Mouse (Mus musculus) bone marrow, adult 2 months (tissue): Measurements from ENCODE around the gene Adgrg3. TPM values are rescaled to one million over a fixed set of nuclear protein-coding genes. Genes with fewer than 3 reads are reported as not detected.

Source experiments
- H3K27ac ChIP-seq: fragments of 200-500 bp; 2 replicates; pipeline ENCODE4 v1.5.1; 2012; ENCODE audit warnings: low read depth, mild to moderate bottlenecking, control low read depth, inconsistent platforms, low read length; ENCODE audit not compliant: control insufficient read depth, poor library complexity, insufficient read depth
- H3K4me1 ChIP-seq: fragments of 200-500 bp; 2 replicates; pipeline ENCODE4 v1.6.1; 2011; ENCODE audit warnings: low read length; ENCODE audit not compliant: control insufficient read depth, insufficient read depth
- H3K4me3 ChIP-seq: fragments of 200-500 bp; replicated peaks from 2 replicates; pipeline ENCODE3; 2011; ENCODE audit warnings: mild to moderate bottlenecking, low read depth, low read length, control low read depth; ENCODE audit not compliant: control insufficient read depth
- CTCF ChIP-seq: fragments of 200-500 bp; IDR thresholded peaks from 2 replicates; pipeline ENCODE4 v1.5.1; 2011; ENCODE audit warnings: low read length, control low read depth; ENCODE audit not compliant: control insufficient read depth, insufficient read depth
- POLR2A ChIP-seq: fragments of 200-500 bp; IDR thresholded peaks from 2 replicates; pipeline ENCODE4 v1.6.1; 2011; ENCODE audit warnings: low read depth, mild to moderate bottlenecking, control low read depth, low read length, borderline replicate concordance; ENCODE audit not compliant: control insufficient read depth
- WGBS: fragments of 180-500 bp; shearing (Covaris S2); methylation state at CpG from one replicate; pipeline ENCODE4 v1.1.7; 2018; 5-methylcytosine and 5-hydroxymethylcytosine counted together
- polyA plus RNA-seq: library from polyadenylated mRNA; stranded (reverse); fragments of >200 nt; gene quantifications from 2 replicates; pipeline ENCODE4 v1.2.4, GENCODE M21; 2011; ENCODE audit warnings: low replicate concordance; ENCODE audit not compliant: missing spikeins, insufficient read depth, insufficient read length

The Adgrg3 gene
- polyA plus RNA-seq = 18.7 and 63.0 TPM in 2 replicates

GRCm38 (mm10) chr8:95017451-95017850 is at the start of gene Adgrg3:
Gene Adgrg3 (plus strand): TSS chr8:95017692.
- Histone ChIP-seq H3K4me3 (peak within 1 kb of the TSS; percentile 70), H3K4me1 (peaks cover 5% of the 10 kb centered on the region; the same call in 1 of the 2 replicates), H3K27ac (peak within 1 kb of the TSS; percentile 68)
- 26% methylated on average over 11 of the region's 11 CpGs for WGBS
- TF ChIP-seq CTCF (no peak), POLR2A (peak; percentile 25; the same call in 1 of the 2 replicates)

- TF ChIP-seq POLR2A (no peak), CTCF (no peak)
- no peak overlapping the region for H3K4me3 ChIP-seq
- peaks cover 1% of the 10 kb centered on the region; the same call in 1 of the 2 replicates for H3K4me1 ChIP-seq
- H3K27ac ChIP-seq = no peak overlapping the region
- 19% methylated on average over 9 of the region's 9 CpGs for WGBS
Observed at GRCm38 (mm10) chr8:94973270-94973669, 44.2 kb upstream of the Adgrg3 start.

GRCm38 (mm10) chr8:94973786-94974185 is 43.7 kb upstream of the Adgrg3 start:
- TF ChIP-seq POLR2A (no peak), CTCF (no peak)
- WGBS = 66% methylated on average over 9 of the region's 9 CpGs

GRCm38 (mm10) chr8:94974467-94975165 is 42.9 kb upstream of the Adgrg3 start, which contains the start of gene Adgrg1:
Gene Adgrg1 (plus strand): TSS chr8:94974751.
- 53% methylated on average over 7 of the region's 7 CpGs for WGBS
- Histone ChIP-seq H3K27ac (no peak within 1 kb of the TSS), H3K4me3 (no peak within 1 kb of the TSS), H3K4me1 (peaks cover 3% of the 10 kb centered on the region; the same call in 1 of the 2 replicates)
- TF ChIP-seq POLR2A = no peak
- TF ChIP-seq CTCF = no peak

More at GRCm38 (mm10) chr8:94973786-94974185, 43.7 kb upstream of the Adgrg3 start:
- H3K4me3 ChIP-seq = no peak overlapping the region
- peaks cover 3% of the 10 kb centered on the region; the same call in 1 of the 2 replicates for H3K4me1 ChIP-seq
- no peak overlapping the region for H3K27ac ChIP-seq

GRCm38 (mm10) chr8:94976651-94977417 is 40.7 kb upstream of the Adgrg3 start:
- TF ChIP-seq CTCF = no peak
- no peak for TF ChIP-seq POLR2A
- 5% methylated on average over 17 of the region's 17 CpGs for WGBS
- H3K27ac ChIP-seq = peak overlapping the region; percentile 42
- H3K4me3 ChIP-seq = peak overlapping the region; percentile 35
- peaks cover 3% of the 10 kb centered on the region; the same call in 1 of the 2 replicates for H3K4me1 ChIP-seq

- Histone ChIP-seq H3K27ac (no peak overlapping the region), H3K4me3 (peak overlapping the region; percentile 27), H3K4me1 (peaks cover 5% of the 10 kb centered on the region)
- no peak for TF ChIP-seq CTCF
- peak; percentile 31; the same call in 1 of the 2 replicates for TF ChIP-seq POLR2A
- 4% methylated on average over 9 of the region's 9 CpGs for WGBS
Observed at GRCm38 (mm10) chr8:94978131-94978530, 39.4 kb upstream of the Adgrg3 start.

GRCm38 (mm10) chr8:94978593-94979319 is 38.7 kb upstream of the Adgrg3 start:
- 2% methylated on average over 13 of the region's 13 CpGs for WGBS
- H3K4me3 ChIP-seq = peak overlapping the region; percentile 19

GRCm38 (mm10) chr8:94980176-94980575 is 37.3 kb upstream of the Adgrg3 start:
- Histone ChIP-seq H3K4me3 (no peak overlapping the region), H3K27ac (no peak overlapping the region), H3K4me1 (peaks cover 7% of the 10 kb centered on the region)
- WGBS = 46% methylated on average over 5 of the region's 5 CpGs
- TF ChIP-seq POLR2A (no peak), CTCF (no peak)

More at GRCm38 (mm10) chr8:94978593-94979319, 38.7 kb upstream of the Adgrg3 start:
- TF ChIP-seq CTCF = no peak
- no peak for TF ChIP-seq POLR2A
- H3K27ac ChIP-seq = no peak overlapping the region; the same call in 1 of the 2 replicates
- peaks cover 5% of the 10 kb centered on the region for H3K4me1 ChIP-seq
